Mouse (Mus musculus) midbrain, embryonic 12.5 days (tissue): ENCODE measurements around the gene Sytl1. TPM values are rescaled to one million over a fixed set of nuclear protein-coding genes. Genes with fewer than 3 reads are reported as not detected.

ENCODE experiments used
- ATAC-seq: fragments of 200-750 bp; cut with Nextera tagmentation; 2 replicates; pipeline ENCODE4 v1.8.0; 2017; ENCODE audit warnings: low read depth, moderate TSS enrichment, moderate library complexity; ENCODE audit not compliant: low FRiP score
- H3K27ac ChIP-seq: fragments of 300-500 bp; sonication (generic); replicated peaks from 2 replicates; pipeline ENCODE4 v1.5.1; 2016; ENCODE audit warnings: mild to moderate bottlenecking
- H3K27me3 ChIP-seq: fragments of 300-500 bp; sonication (generic); 2 replicates; pipeline ENCODE4 v1.6.1; 2016; ENCODE audit warnings: mild to moderate bottlenecking
- H3K36me3 ChIP-seq: fragments of 300-500 bp; sonication (generic); 2 replicates; pipeline ENCODE4 v1.6.1; 2016
- H3K4me1 ChIP-seq: fragments of 300-500 bp; sonication (generic); 2 replicates; pipeline ENCODE4 v1.6.1; 2016
- H3K4me2 ChIP-seq: fragments of 300-500 bp; sonication (generic); replicated peaks from 2 replicates; pipeline ENCODE4 v1.6.1; 2016; ENCODE audit warnings: mild to moderate bottlenecking, moderate library complexity
- H3K4me3 ChIP-seq: fragments of 300-500 bp; sonication (generic); 2 replicates; pipeline ENCODE4 v1.5.1; 2016; ENCODE audit warnings: mild to moderate bottlenecking
- H3K9ac ChIP-seq: fragments of 300-500 bp; sonication (generic); replicated peaks from 2 replicates; pipeline ENCODE4 v1.6.1; 2016; ENCODE audit warnings: mild to moderate bottlenecking, moderate library complexity
- H3K9me3 ChIP-seq: fragments of 300-500 bp; sonication (generic); 2 replicates; pipeline ENCODE4 v1.6.1; 2016; ENCODE audit warnings: mild to moderate bottlenecking
- WGBS: fragments of 180-500 bp; shearing (Covaris S2); methylation state at CpG from one replicate; pipeline ENCODE4 v1.1.7; 2016; 5-methylcytosine and 5-hydroxymethylcytosine counted together
- polyA plus RNA-seq: library from polyadenylated mRNA; unstranded; fragments of >200 nt; fragmentation: Nextera tagmentation; extraction: Ambion mirVana; gene quantifications from 2 replicates; pipeline ENCODE4 v1.2.1, GENCODE M21; 2016

Gene Sytl1
- polyA plus RNA-seq, 1 experiment from 2014 or later: 1.8 TPM

GRCm38 (mm10) chr4:133243538-133243937 lies 19.4 kb downstream of the Sytl1 start:
- Histone ChIP-seq H3K9me3 (0 out of 2 replicates have a peak, but pooled peaks cover 3% of the 10 kb centered on the region), H3K27me3 (peaks cover 97% of the 10 kb centered on the region), H3K27ac (no peak overlapping the region), H3K36me3 (no peaks in the 10 kb centered on the region), H3K4me2 (no peak overlapping the region), H3K4me3 (no peak overlapping the region), H3K4me1 (peaks cover 9% of the 10 kb centered on the region), H3K9ac (no peak overlapping the region)
- ATAC-seq: no peak
- WGBS: 66% methylated on average over 13 of the region's 13 CpGs

- no peaks in the 10 kb centered on the region for H3K36me3 ChIP-seq
- peaks cover 89% of the 10 kb centered on the region for H3K27me3 ChIP-seq
Observed at GRCm38 (mm10) chr4:133242710-133243109, 20.2 kb downstream of the Sytl1 start.

GRCm38 (mm10) chr4:133241910-133242309 lies 21.0 kb downstream of the Sytl1 start:
- 0 out of 2 replicates have a peak, but pooled peaks have one; percentile 14 for ATAC-seq
- peak overlapping the region; percentile 53 for H3K4me3 ChIP-seq
- peak overlapping the region; percentile 82 for H3K4me2 ChIP-seq
- H3K4me1 ChIP-seq: peaks cover 9% of the 10 kb centered on the region
- no peaks in the 10 kb centered on the region for H3K36me3 ChIP-seq
- H3K9me3 ChIP-seq: 0 out of 2 replicates have a peak, but pooled peaks cover 3% of the 10 kb centered on the region
- H3K9ac ChIP-seq: no peak overlapping the region
- 30% methylated on average over 11 of the region's 11 CpGs for WGBS
- H3K27me3 ChIP-seq: peaks cover 81% of the 10 kb centered on the region
- H3K27ac ChIP-seq: no peak overlapping the region

More at GRCm38 (mm10) chr4:133242710-133243109, 20.2 kb downstream of the Sytl1 start:
- Histone ChIP-seq H3K4me2 (no peak overlapping the region), H3K27ac (no peak overlapping the region), H3K4me3 (no peak overlapping the region), H3K9me3 (0 out of 2 replicates have a peak, but pooled peaks cover 3% of the 10 kb centered on the region), H3K4me1 (peaks cover 9% of the 10 kb centered on the region), H3K9ac (no peak overlapping the region)
- WGBS: 62% methylated on average over 9 of the region's 9 CpGs
- no peak for ATAC-seq

GRCm38 (mm10) chr4:133240934-133241908 lies 21.7 kb downstream of the Sytl1 start:
- no peak overlapping the region for H3K27ac ChIP-seq
- WGBS: 1% methylated on average over 78 of the region's 78 CpGs
- peaks cover 9% of the 10 kb centered on the region for H3K4me1 ChIP-seq
- H3K36me3 ChIP-seq: no peaks in the 10 kb centered on the region
- H3K27me3 ChIP-seq: peaks cover 74% of the 10 kb centered on the region
- peak overlapping the region; percentile 82 for H3K4me2 ChIP-seq
- H3K9ac ChIP-seq: peak overlapping the region; percentile 48
- H3K4me3 ChIP-seq: peak overlapping the region; percentile 53
- ATAC-seq: peak; percentile 94
- H3K9me3 ChIP-seq: 0 out of 2 replicates have a peak, but pooled peaks cover 3% of the 10 kb centered on the region

GRCm38 (mm10) chr4:133240490-133240921 lies 22.4 kb downstream of the Sytl1 start, which contains the start of gene Map3k6:
TSS of gene Map3k6 (plus strand) at chr4:133240818.
- H3K9ac ChIP-seq: peak within 1 kb of the TSS; percentile 48
- no peak for ATAC-seq
- H3K4me2 ChIP-seq: peak within 1 kb of the TSS; percentile 82
- no peak within 1 kb of the TSS for H3K27ac ChIP-seq
- no peaks in the 10 kb centered on the region for H3K36me3 ChIP-seq
- 0 out of 2 replicates have a peak, but pooled peaks cover 3% of the 10 kb centered on the region for H3K9me3 ChIP-seq
- H3K4me1 ChIP-seq: peaks cover 9% of the 10 kb centered on the region
- peaks cover 72% of the 10 kb centered on the region for H3K27me3 ChIP-seq
- WGBS: 5% methylated on average over 16 of the region's 16 CpGs
- H3K4me3 ChIP-seq: peak within 1 kb of the TSS; percentile 53

- Histone ChIP-seq H3K27ac (no peak overlapping the region), H3K9ac (no peak overlapping the region), H3K4me2 (no peak overlapping the region), H3K27me3 (peaks cover 55% of the 10 kb centered on the region), H3K9me3 (0 out of 2 replicates have a peak, but pooled peaks cover 3% of the 10 kb centered on the region), H3K36me3 (no peaks in the 10 kb centered on the region), H3K4me1 (peaks cover 9% of the 10 kb centered on the region), H3K4me3 (no peak overlapping the region)
- ATAC-seq: no peak
- 85% methylated on average over 4 of the region's 4 CpGs for WGBS
Observed at GRCm38 (mm10) chr4:133237911-133238310, 25.0 kb downstream of the Sytl1 start.

GRCm38 (mm10) chr4:133235415-133235814 lies 27.5 kb downstream of the Sytl1 start:
- 0 out of 2 replicates have a peak, but pooled peaks cover 3% of the 10 kb centered on the region for H3K9me3 ChIP-seq
- H3K4me2 ChIP-seq: no peak overlapping the region
- no peak for ATAC-seq
- peaks cover 2% of the 10 kb centered on the region for H3K4me1 ChIP-seq
- no peak overlapping the region for H3K27ac ChIP-seq
- peaks cover 31% of the 10 kb centered on the region for H3K27me3 ChIP-seq
- no peak overlapping the region for H3K9ac ChIP-seq
- WGBS: 80% methylated on average over 5 of the region's 5 CpGs
- H3K4me3 ChIP-seq: no peak overlapping the region
- H3K36me3 ChIP-seq: no peaks in the 10 kb centered on the region

GRCm38 (mm10) chr4:133234771-133235170 lies 28.1 kb downstream of the Sytl1 start:
- no peak overlapping the region for H3K27ac ChIP-seq
- no peak for ATAC-seq
- no peak overlapping the region for H3K4me2 ChIP-seq
- H3K36me3 ChIP-seq: no peaks in the 10 kb centered on the region
- WGBS: 70% methylated on average over 5 of the region's 5 CpGs
- H3K4me1 ChIP-seq: no peaks in the 10 kb centered on the region
- H3K9ac ChIP-seq: no peak overlapping the region
- H3K9me3 ChIP-seq: no peaks in the 10 kb centered on the region
- H3K27me3 ChIP-seq: peaks cover 24% of the 10 kb centered on the region
- H3K4me3 ChIP-seq: no peak overlapping the region

GRCm38 (mm10) chr4:133233285-133233976 lies 29.5 kb downstream of the Sytl1 start:
- Histone ChIP-seq H3K9ac (no peak overlapping the region), H3K4me3 (no peak overlapping the region), H3K27me3 (peaks cover 13% of the 10 kb centered on the region), H3K4me2 (no peak overlapping the region), H3K36me3 (no peaks in the 10 kb centered on the region), H3K9me3 (no peaks in the 10 kb centered on the region), H3K27ac (no peak overlapping the region), H3K4me1 (no peaks in the 10 kb centered on the region)
- WGBS: 40% methylated on average over 10 of the region's 10 CpGs
- ATAC-seq: no peak

GRCm38 (mm10) chr4:133229582-133229981 lies 33.3 kb downstream of the Sytl1 start:
- no peaks in the 10 kb centered on the region for H3K36me3 ChIP-seq
- no peak overlapping the region for H3K9ac ChIP-seq
- no peaks in the 10 kb centered on the region for H3K4me1 ChIP-seq
- H3K27ac ChIP-seq: no peak overlapping the region
- WGBS: 68% methylated on average over 8 of the region's 8 CpGs
- no peak for ATAC-seq
- peaks cover 6% of the 10 kb centered on the region; the same call in 1 of the 2 replicates for H3K27me3 ChIP-seq
- H3K9me3 ChIP-seq: no peaks in the 10 kb centered on the region
- H3K4me2 ChIP-seq: no peak overlapping the region
- H3K4me3 ChIP-seq: no peak overlapping the region

GRCm38 (mm10) chr4:133227636-133228035 lies 35.3 kb downstream of the Sytl1 start:
- H3K27me3 ChIP-seq: peaks cover 5% of the 10 kb centered on the region; the same call in 1 of the 2 replicates
- no peak overlapping the region for H3K4me3 ChIP-seq
- H3K4me2 ChIP-seq: no peak overlapping the region
- no peaks in the 10 kb centered on the region for H3K36me3 ChIP-seq
- H3K4me1 ChIP-seq: 0 out of 2 replicates have a peak, but pooled peaks cover 3% of the 10 kb centered on the region
- no peaks in the 10 kb centered on the region for H3K9me3 ChIP-seq
- no peak for ATAC-seq
- H3K9ac ChIP-seq: no peak overlapping the region
- no peak overlapping the region for H3K27ac ChIP-seq
- 67% methylated on average over 8 of the region's 8 CpGs for WGBS
